Mouse (Mus musculus) MEL (cell line): ENCODE data around the gene Rassf5. TPM values are rescaled to one million over a fixed set of nuclear protein-coding genes. Genes with fewer than 3 reads are reported as not detected.
"Not testable (repeated sequence)": the region's sequence is repeated elsewhere in the genome, so short reads cannot be mapped to it uniquely, and the experiment has no call there.

ENCODE experiments used
- DNase-seq: peaks from one replicate; pipeline ENCODE4 v3.0.0; 2011; ENCODE audit warnings: low read depth, low spot score
- H3K27ac ChIP-seq: 2 replicates; pipeline ENCODE4 v1.5.1; 2012; ENCODE audit warnings: low read depth, mild to moderate bottlenecking, control low read depth, low read length, moderate library complexity; ENCODE audit not compliant: control insufficient read depth
- H3K27me3 ChIP-seq, 2 experiments: fragments of 150-350 bp in 1 of 2; sonication (generic) in 1 of 2; 2 replicates each; pipeline ENCODE4 v1.6.1; 2012; ENCODE audit warnings: low read length in 2 of 2, mild to moderate bottlenecking in 2 of 2, improper control_type of control experiment in 1 of 2, moderate library complexity in 1 of 2; ENCODE audit not compliant: insufficient read depth in 2 of 2, control insufficient read depth in 1 of 2
- H3K36me3 ChIP-seq, 2 experiments: 2 replicates each; pipeline ENCODE4 v1.6.1; 2012 to 2014; ENCODE audit warnings: low read length in 2 of 2, improper control_type of control experiment in 1 of 2, inconsistent platforms in 1 of 2, mild to moderate bottlenecking in 1 of 2; ENCODE audit not compliant: insufficient read depth in 2 of 2, control insufficient read depth in 1 of 2
- H3K4me1 ChIP-seq, 2 experiments: fragments of 150-350 bp in 1 of 2; sonication (generic) in 1 of 2; 2 replicates each; pipeline ENCODE4 v1.6.1; 2012; ENCODE audit warnings: low read length in 2 of 2, improper control_type of control experiment in 1 of 2, mild to moderate bottlenecking in 1 of 2; ENCODE audit not compliant: insufficient read depth in 2 of 2, control insufficient read depth in 1 of 2
- H3K4me3 ChIP-seq, 2 experiments: fragments of 150-350 bp in 1 of 2; sonication (generic) in 1 of 2; 2 replicates each; pipeline ENCODE4 v1.5.1; 2012; ENCODE audit warnings: low read depth in 2 of 2, low read length in 2 of 2, mild to moderate bottlenecking in 2 of 2, moderate library complexity in 2 of 2, control low read depth in 1 of 2, improper control_type of control experiment in 1 of 2; ENCODE audit not compliant: control insufficient read depth in 1 of 2, insufficient read depth in 1 of 2
- H3K79me2 ChIP-seq: 2 replicates; pipeline ENCODE4 v1.6.1; 2012; ENCODE audit warnings: mild to moderate bottlenecking, low read length, moderate library complexity; ENCODE audit not compliant: control insufficient read depth, poor library complexity, insufficient read depth
- H3K9ac ChIP-seq: 2 replicates; pipeline ENCODE4 v1.6.1; 2012; ENCODE audit warnings: low read depth, mild to moderate bottlenecking, control low read depth, low read length, moderate library complexity; ENCODE audit not compliant: control insufficient read depth, poor library complexity, severe bottlenecking
- H3K9me3 ChIP-seq: fragments of 150-350 bp; sonication (generic); replicated peaks from 2 replicates; pipeline ENCODE4 v1.6.1; 2012; ENCODE audit warnings: mild to moderate bottlenecking, low read length, improper control_type of control experiment, moderate library complexity; ENCODE audit not compliant: insufficient read depth
- CHD1 ChIP-seq: IDR thresholded peaks from 2 replicates; pipeline ENCODE4 v1.6.1; 2012; ENCODE audit warnings: low read depth, mild to moderate bottlenecking, inconsistent platforms, low read length, improper control_type of control experiment
- CHD2 ChIP-seq: IDR thresholded peaks from 2 replicates; pipeline ENCODE4 v1.6.1; 2011; ENCODE audit warnings: low read length, improper control_type of control experiment
- ELF1 ChIP-seq: IDR thresholded peaks from 2 replicates; pipeline ENCODE4 v1.6.1; 2014; ENCODE audit warnings: low read depth, mild to moderate bottlenecking, inconsistent platforms, low read length, improper control_type of control experiment, moderate library complexity
- EP300 ChIP-seq, 2 experiments: IDR thresholded peaks; 2 replicates each; pipeline ENCODE4 v1.6.1; 2011; ENCODE audit warnings: improper control_type of control experiment in 2 of 2, low read length in 2 of 2, low read depth in 1 of 2, mild to moderate bottlenecking in 1 of 2
- ETS1 ChIP-seq: IDR thresholded peaks from 2 replicates; pipeline ENCODE4 v1.6.1; 2012; ENCODE audit warnings: low read depth, mild to moderate bottlenecking, inconsistent platforms, low read length, improper control_type of control experiment, moderate library complexity
- GATA1 ChIP-seq: IDR thresholded peaks from 2 replicates; pipeline ENCODE4 v1.6.1; 2011; ENCODE audit warnings: low read depth, low read length, improper control_type of control experiment
- HCFC1 ChIP-seq: IDR thresholded peaks from 2 replicates; pipeline ENCODE4 v1.6.1; 2012; ENCODE audit warnings: low read depth, mild to moderate bottlenecking, inconsistent platforms, low read length, improper control_type of control experiment, moderate library complexity
- JUND ChIP-seq: IDR thresholded peaks from 2 replicates; pipeline ENCODE4 v1.6.1; 2011; ENCODE audit warnings: low read depth, mild to moderate bottlenecking, improper control_type of control experiment, low read length
- KAT2A ChIP-seq: conservative IDR thresholded peaks from 2 replicates; pipeline ENCODE4 v1.6.1; 2012; ENCODE audit warnings: low read depth, low read length, improper control_type of control experiment, inconsistent platforms
- MAX ChIP-seq: IDR thresholded peaks from 2 replicates; pipeline ENCODE4 v1.6.1; 2011; ENCODE audit warnings: low read length, improper control_type of control experiment
- MXI1 ChIP-seq: IDR thresholded peaks from 2 replicates; pipeline ENCODE4 v1.6.1; 2011; ENCODE audit warnings: mild to moderate bottlenecking, low read depth, low read length, improper control_type of control experiment
- NRF1 ChIP-seq: IDR thresholded peaks from 2 replicates; pipeline ENCODE4 v1.6.1; 2014; ENCODE audit warnings: low read depth, mild to moderate bottlenecking, inconsistent platforms, low read length, improper control_type of control experiment, moderate library complexity; ENCODE audit not compliant: poor library complexity, insufficient read depth, severe bottlenecking
- POLR2A ChIP-seq, 2 experiments: IDR thresholded peaks; 2 replicates each; pipeline ENCODE4 v1.6.1; 2011 to 2012; ENCODE audit warnings: low read length in 2 of 2, mild to moderate bottlenecking in 2 of 2, control low read depth in 1 of 2, improper control_type of control experiment in 1 of 2, low read depth in 1 of 2, moderate library complexity in 1 of 2; ENCODE audit not compliant: control insufficient read depth in 1 of 2, insufficient read depth in 1 of 2, poor library complexity in 1 of 2
- POLR2AphosphoS2 ChIP-seq: IDR thresholded peaks from 2 replicates; pipeline ENCODE4 v1.6.1; 2011; ENCODE audit warnings: low read length, improper control_type of control experiment
- POLR2AphosphoS5 ChIP-seq: IDR thresholded peaks from 2 replicates; pipeline ENCODE4 v1.6.1; 2012; ENCODE audit warnings: low read depth, borderline replicate concordance, mild to moderate bottlenecking, inconsistent platforms, low read length, moderate library complexity, mixed read lengths
- RAD21 ChIP-seq: IDR thresholded peaks from 2 replicates; pipeline ENCODE4 v1.6.1; 2011; ENCODE audit warnings: mild to moderate bottlenecking, low read depth, low read length, improper control_type of control experiment
- RCOR1 ChIP-seq: IDR thresholded peaks from 2 replicates; pipeline ENCODE4 v1.6.1; 2012; ENCODE audit warnings: low read depth, mild to moderate bottlenecking, inconsistent platforms, low read length, improper control_type of control experiment
- SIN3A ChIP-seq: IDR thresholded peaks from 2 replicates; pipeline ENCODE4 v1.6.1; 2012; ENCODE audit warnings: low read length, improper control_type of control experiment, inconsistent platforms
- TAL1 ChIP-seq: IDR thresholded peaks from 2 replicates; pipeline ENCODE4 v1.6.1; 2012; ENCODE audit warnings: mild to moderate bottlenecking, inconsistent platforms, low read length, moderate library complexity, mixed read lengths
- TCF12 ChIP-seq: IDR thresholded peaks from 2 replicates; pipeline ENCODE4 v1.6.1; 2014; ENCODE audit warnings: low read depth, mild to moderate bottlenecking, inconsistent platforms, low read length, improper control_type of control experiment, moderate library complexity
- ZMIZ1 ChIP-seq: IDR thresholded peaks from 2 replicates; pipeline ENCODE4 v1.6.1; 2012; ENCODE audit warnings: low read depth, mild to moderate bottlenecking, inconsistent platforms, low read length, improper control_type of control experiment, moderate library complexity
- ZNF384 ChIP-seq: IDR thresholded peaks from 2 replicates; pipeline ENCODE4 v1.6.1; 2012; ENCODE audit warnings: low read depth, mild to moderate bottlenecking, inconsistent platforms, low read length, improper control_type of control experiment
- polyA plus RNA-seq, 2 experiments: library from polyadenylated mRNA; stranded (reverse) in 1 of 2; unstranded in 1 of 2; fragments of >175 nt in 1 of 2; fragments of >200 nt in 1 of 2; gene quantifications; 2 replicates each; pipeline versions ENCODE4 v1.2.1 to v1.2.4; 2012; ENCODE audit warnings: low replicate concordance in 2 of 2, low read depth in 1 of 2; ENCODE audit not compliant: insufficient read length in 2 of 2, insufficient read depth in 1 of 2, missing spikeins in 1 of 2
- total RNA-seq: library from RNA; depleted of rRNA; stranded (reverse); fragments of 300-350 nt; gene quantifications from 2 replicates; pipeline ENCODE4 v1.2.3, GENCODE M21; 2012

Rassf5 gene
- total and polyA plus RNA-seq, 3 experiments, result 14.8 to 28.8 TPM; not detected in 1

- TF ChIP-seq NRF1 (no peak), RCOR1 (peak; percentile 83), RAD21 (no peak), MXI1 (no peak), MAX (no peak), POLR2AphosphoS2 (no peak), SIN3A (peak; percentile 65; the same call in 1 of the 2 replicates), CHD1 (no peak), CHD2 (no peak), ETS1 (peak; percentile 48; the same call in 1 of the 2 replicates), ZMIZ1 (no peak), POLR2A (IDR thresholded peaks at IDR 0.05; ENCODE audit: control insufficient read depth in 1 of 2, insufficient read depth in 1 of 2, low read depth in 1 of 2, low read length in 2 of 2, poor library complexity in 1 of 2) (no peak), ELF1 (peak; percentile 19; the same call in 1 of the 2 replicates), ZNF384 (no peak), JUND (no peak), POLR2AphosphoS5 (no peak), HCFC1 (0 out of 2 replicates have a peak, but pooled peaks have one; percentile 30), KAT2A (no peak)
Measured at GRCm38 (mm10) chr1:131146181-131146614, 98.9 kb downstream of the Rassf5 start (continued).

DNA sequence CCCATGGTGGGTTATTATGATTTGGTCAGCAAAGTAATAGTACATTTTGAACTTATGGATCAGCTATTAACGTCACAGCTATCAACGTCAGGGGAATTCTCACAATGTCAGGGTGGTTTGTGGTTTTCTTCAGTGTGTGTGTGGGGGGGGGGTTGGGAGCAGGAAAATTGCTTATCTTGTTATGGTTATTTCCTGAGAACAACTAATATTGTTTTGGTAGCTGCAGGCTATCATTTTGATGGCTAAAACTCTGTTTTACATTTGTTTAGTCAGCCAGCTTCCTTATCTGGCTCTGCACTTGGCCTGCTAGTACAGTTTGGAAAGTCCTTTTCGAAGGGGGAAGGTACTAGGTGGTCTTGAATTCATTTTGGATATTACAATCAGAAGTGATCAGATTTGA is 99.8 kb downstream of the Rassf5 start:
- not testable (repeated sequence) for H3K79me2 ChIP-seq, H3K9ac ChIP-seq, H3K27ac ChIP-seq, H3K9me3 ChIP-seq, H3K4me3 ChIP-seq, H3K27me3 ChIP-seq
- TF ChIP-seq GATA1 (peak; percentile 54), EP300 (IDR thresholded peaks at IDR 0.05; ENCODE audit: low read depth in 1 of 2, low read length in 2 of 2) (peak; percentile 48 to 65; a peak in 3 of 4 replicates), TAL1 (peak; percentile 46; the same call in 1 of the 2 replicates), ETS1 (peak; percentile 48; the same call in 1 of the 2 replicates), TCF12 (peak; percentile 48; the same call in 1 of the 2 replicates), SIN3A (peak; percentile 22; the same call in 1 of the 2 replicates)
- Histone ChIP-seq H3K36me3 (peaks cover 0 to 25% of the 10 kb centered on the region in 2 experiments; a peak in 2 of 4 replicates), H3K4me1 (peaks cover 14 to 17% of the 10 kb centered on the region in 2 experiments)
- peak; percentile 35 for DNase-seq
